Mouse (Mus musculus) limb, embryonic 15.5 days (tissue): Measurements from ENCODE around the gene Syn1. TPM values are rescaled to one million over a fixed set of nuclear protein-coding genes. Genes with fewer than 3 reads are reported as not detected.
A peak's percentile ranks its signal among the peaks of the same experiment; 100 is the strongest.

Experiments used
- ATAC-seq: fragments of 200-750 bp; cut with Nextera tagmentation; 2 replicates; pipeline ENCODE4 v1.8.0; 2017; ENCODE audit warnings: low read depth, moderate TSS enrichment; ENCODE audit not compliant: insufficient number of reproducible peaks, low FRiP score, low TSS enrichment
- H3K27ac ChIP-seq: fragments of 300-500 bp; sonication (generic); 2 replicates; pipeline ENCODE4 v1.5.1; 2015; ENCODE audit warnings: moderate library complexity, mild to moderate bottlenecking, inconsistent platforms
- H3K27me3 ChIP-seq: fragments of 300-500 bp; sonication (generic); 2 replicates; pipeline ENCODE4 v1.6.1; 2015; ENCODE audit warnings: inconsistent platforms
- H3K36me3 ChIP-seq: fragments of 300-500 bp; sonication (generic); 2 replicates; pipeline ENCODE4 v1.6.1; 2015; ENCODE audit warnings: inconsistent platforms
- H3K4me1 ChIP-seq: fragments of 300-500 bp; sonication (generic); 2 replicates; pipeline ENCODE4 v1.6.1; 2015; ENCODE audit warnings: inconsistent platforms
- H3K4me2 ChIP-seq: fragments of 300-500 bp; sonication (generic); 2 replicates; pipeline ENCODE4 v1.6.1; 2015; ENCODE audit warnings: mild to moderate bottlenecking, inconsistent platforms
- H3K4me3 ChIP-seq: fragments of 300-500 bp; sonication (generic); 2 replicates; pipeline ENCODE4 v1.5.1; 2015; ENCODE audit warnings: mild to moderate bottlenecking, inconsistent platforms
- H3K9ac ChIP-seq: fragments of 300-500 bp; sonication (generic); 2 replicates; pipeline ENCODE4 v1.6.1; 2015; ENCODE audit warnings: inconsistent platforms
- H3K9me3 ChIP-seq: fragments of 300-500 bp; sonication (generic); 2 replicates; pipeline ENCODE4 v1.6.1; 2016; ENCODE audit warnings: inconsistent platforms
- WGBS: fragments of 180-500 bp; shearing (Covaris S2); methylation state at CpG from one replicate; pipeline ENCODE4 v1.1.7; 2015; 5-methylcytosine and 5-hydroxymethylcytosine counted together
- polyA plus RNA-seq: library from polyadenylated mRNA; unstranded; fragments of >200 nt; fragmentation: Nextera tagmentation; extraction: Ambion mirVana; gene quantifications from 2 replicates; pipeline ENCODE4 v1.2.1, GENCODE M21; 2015

The Syn1 gene
- polyA plus RNA-seq: 0.32 and 0.35 TPM in 2 replicates

GRCm38 (mm10) chrX:20920844-20921364 is at the start of gene Syn1:
Gene Syn1, minus strand, starts transcription at chrX:20921004.
- WGBS: 23% methylated on average over 34 of the region's 44 CpGs
- H3K4me3 ChIP-seq: peak within 1 kb of the TSS; percentile 41
- no peaks in the 10 kb centered on the region for H3K9me3 ChIP-seq
- H3K27me3 ChIP-seq: peaks cover 2% of the 10 kb centered on the region; the same call in 1 of the 2 replicates
- peak within 1 kb of the TSS; percentile 84 for H3K4me2 ChIP-seq
- H3K27ac ChIP-seq: no peak within 1 kb of the TSS
- H3K36me3 ChIP-seq: no peaks in the 10 kb centered on the region
- no peak within 1 kb of the TSS for H3K9ac ChIP-seq
- H3K4me1 ChIP-seq: peaks cover 5% of the 10 kb centered on the region
- ATAC-seq: peak; percentile 75

- H3K4me2 ChIP-seq: peak within 1 kb of the TSS; percentile 36
- H3K27ac ChIP-seq: peak within 1 kb of the TSS; percentile 86
- no peaks in the 10 kb centered on the region for H3K9me3 ChIP-seq
- H3K36me3 ChIP-seq: 0 out of 2 replicates have a peak, but pooled peaks cover 4% of the 10 kb centered on the region
- no peaks in the 10 kb centered on the region for H3K4me1 ChIP-seq
- WGBS: 20% methylated on average over 57 of the region's 57 CpGs
- H3K4me3 ChIP-seq: peak within 1 kb of the TSS; percentile 54
- ATAC-seq: peak; percentile 93
- H3K27me3 ChIP-seq: no peaks in the 10 kb centered on the region
- H3K9ac ChIP-seq: no peak within 1 kb of the TSS
These were observed 40.9 kb upstream of the Syn1 start, which contains the start of gene Uxt for GRCm38 (mm10) chrX:20961477-20962378. Gene Uxt, minus strand, starts transcription at chrX:20962017.

GRCm38 (mm10) chrX:20950191-20950880 is 29.5 kb upstream of the Syn1 start, which contains the start of gene Elk1:
Gene Elk1, minus strand, starts transcription at chrX:20950608.
- Histone ChIP-seq H3K4me1 (no peaks in the 10 kb centered on the region), H3K4me3 (peak within 1 kb of the TSS; percentile 64), H3K27ac (peak within 1 kb of the TSS; percentile 68; the same call in 1 of the 2 replicates), H3K27me3 (no peaks in the 10 kb centered on the region), H3K4me2 (peak within 1 kb of the TSS; percentile 44), H3K36me3 (no peaks in the 10 kb centered on the region), H3K9me3 (no peaks in the 10 kb centered on the region), H3K9ac (peak within 1 kb of the TSS; percentile 60)
- WGBS: 15% methylated on average over 30 of the region's 30 CpGs
- ATAC-seq: peak; percentile 96

GRCm38 (mm10) chrX:20946055-20946454 is 25.3 kb upstream of the Syn1 start:
- Histone ChIP-seq H3K4me3 (no peak overlapping the region), H3K4me1 (no peaks in the 10 kb centered on the region), H3K9ac (no peak overlapping the region), H3K27ac (no peak overlapping the region), H3K27me3 (no peaks in the 10 kb centered on the region), H3K4me2 (no peak overlapping the region), H3K36me3 (no peaks in the 10 kb centered on the region), H3K9me3 (no peaks in the 10 kb centered on the region)
- WGBS: 8% methylated on average over 4 of the region's 4 CpGs
- no peak for ATAC-seq

GRCm38 (mm10) chrX:20931963-20932362 is 11.2 kb upstream of the Syn1 start:
- H3K27ac ChIP-seq: no peak overlapping the region
- no peak for ATAC-seq
- no peak overlapping the region for H3K4me3 ChIP-seq
- no peaks in the 10 kb centered on the region for H3K27me3 ChIP-seq
- H3K4me1 ChIP-seq: no peaks in the 10 kb centered on the region
- peaks cover 17% of the 10 kb centered on the region; the same call in 1 of the 2 replicates for H3K36me3 ChIP-seq
- H3K4me2 ChIP-seq: no peak overlapping the region
- no peaks in the 10 kb centered on the region for H3K9me3 ChIP-seq
- no peak overlapping the region for H3K9ac ChIP-seq
- WGBS: 83% methylated on average over 1 of the region's 1 CpGs

GRCm38 (mm10) chrX:20931364-20931763 is 10.6 kb upstream of the Syn1 start, which contains the start of gene Cfp:
Gene Cfp, minus strand, starts transcription at chrX:20931555.
- WGBS: 77% methylated on average over 1 of the region's 1 CpGs
- Histone ChIP-seq H3K9ac (no peak within 1 kb of the TSS), H3K9me3 (no peaks in the 10 kb centered on the region), H3K4me3 (no peak within 1 kb of the TSS), H3K27ac (no peak within 1 kb of the TSS), H3K4me1 (no peaks in the 10 kb centered on the region), H3K36me3 (peaks cover 16% of the 10 kb centered on the region; the same call in 1 of the 2 replicates), H3K4me2 (no peak within 1 kb of the TSS), H3K27me3 (no peaks in the 10 kb centered on the region)
- ATAC-seq: no peak

GRCm38 (mm10) chrX:20929859-20930258 is 9.1 kb upstream of the Syn1 start:
- Histone ChIP-seq H3K9ac (no peak overlapping the region), H3K4me2 (no peak overlapping the region), H3K27ac (no peak overlapping the region), H3K36me3 (peaks cover 10% of the 10 kb centered on the region; the same call in 1 of the 2 replicates), H3K4me3 (no peak overlapping the region), H3K9me3 (no peaks in the 10 kb centered on the region), H3K27me3 (no peaks in the 10 kb centered on the region), H3K4me1 (no peaks in the 10 kb centered on the region)
- 85% methylated on average over 1 of the region's 1 CpGs for WGBS
- ATAC-seq: no peak

GRCm38 (mm10) chrX:20924976-20925375 is 4.2 kb upstream of the Syn1 start:
- no peak for ATAC-seq
- Histone ChIP-seq H3K36me3 (0 out of 2 replicates have a peak, but pooled peaks cover 5% of the 10 kb centered on the region), H3K4me1 (peaks cover 5% of the 10 kb centered on the region), H3K9ac (no peak overlapping the region), H3K27ac (no peak overlapping the region), H3K27me3 (no peaks in the 10 kb centered on the region; the same call in 1 of the 2 replicates), H3K9me3 (no peaks in the 10 kb centered on the region), H3K4me3 (no peak overlapping the region), H3K4me2 (no peak overlapping the region)

GRCm38 (mm10) chrX:20923506-20923905 is 2.7 kb upstream of the Syn1 start:
- Histone ChIP-seq H3K9me3 (no peaks in the 10 kb centered on the region), H3K9ac (no peak overlapping the region), H3K4me2 (no peak overlapping the region), H3K4me1 (peaks cover 5% of the 10 kb centered on the region), H3K4me3 (no peak overlapping the region), H3K36me3 (0 out of 2 replicates have a peak, but pooled peaks cover 5% of the 10 kb centered on the region), H3K27ac (no peak overlapping the region), H3K27me3 (peaks cover 2% of the 10 kb centered on the region; the same call in 1 of the 2 replicates)
- 81% methylated on average over 1 of the region's 1 CpGs for WGBS
- no peak for ATAC-seq

- Histone ChIP-seq H3K9me3 (no peaks in the 10 kb centered on the region), H3K36me3 (no peaks in the 10 kb centered on the region), H3K9ac (no peak overlapping the region), H3K27ac (no peak overlapping the region), H3K4me2 (peak overlapping the region; percentile 84), H3K4me1 (peaks cover 5% of the 10 kb centered on the region), H3K4me3 (peak overlapping the region; percentile 41; the same call in 1 of the 2 replicates), H3K27me3 (peaks cover 2% of the 10 kb centered on the region; the same call in 1 of the 2 replicates)
- ATAC-seq: no peak
- 45% methylated on average over 5 of the region's 5 CpGs for WGBS
These were observed 562 bp upstream of the Syn1 start for GRCm38 (mm10) chrX:20921366-20921765.

GRCm38 (mm10) chrX:20920249-20920843 is 458 bp downstream of the Syn1 start:
- WGBS: 16% methylated on average over 46 of the region's 49 CpGs
- Histone ChIP-seq H3K9ac (no peak overlapping the region), H3K4me3 (peak overlapping the region; percentile 41), H3K9me3 (no peaks in the 10 kb centered on the region), H3K36me3 (no peaks in the 10 kb centered on the region), H3K27ac (no peak overlapping the region), H3K4me1 (peaks cover 5% of the 10 kb centered on the region), H3K4me2 (peak overlapping the region; percentile 84), H3K27me3 (peaks cover 2% of the 10 kb centered on the region; the same call in 1 of the 2 replicates)
- ATAC-seq: peak; percentile 44; the same call in 1 of the 2 replicates
